Mouse (Mus musculus) thymus, adult 2 months (tissue): Measurements from ENCODE around the gene Atp23.

Experiments used
- CTCF ChIP-seq: fragments of 200-500 bp; IDR thresholded peaks from 2 replicates; pipeline ENCODE4 v1.5.1; 2012; ENCODE audit warnings: mild to moderate bottlenecking, control low read depth, low read length, moderate library complexity, borderline replicate concordance; ENCODE audit not compliant: control insufficient read depth, poor library complexity, insufficient read depth; ENCODE audit errors: extremely low read depth
- POLR2A ChIP-seq: fragments of 200-500 bp; IDR thresholded peaks from 2 replicates; pipeline ENCODE4 v1.6.1; 2012; ENCODE audit warnings: mild to moderate bottlenecking, low read length, control low read depth, moderate library complexity; ENCODE audit not compliant: control insufficient read depth, poor library complexity, insufficient read depth; ENCODE audit errors: extremely low read depth

- TF ChIP-seq CTCF (no peak), POLR2A (no peak)
These were observed 49.4 kb upstream of the Atp23 start for GRCm38 (mm10) chr10:126950572-126950971.
